15 mouse cellular contexts compared by ENCODE assay signal in the genomic region with DNA sequence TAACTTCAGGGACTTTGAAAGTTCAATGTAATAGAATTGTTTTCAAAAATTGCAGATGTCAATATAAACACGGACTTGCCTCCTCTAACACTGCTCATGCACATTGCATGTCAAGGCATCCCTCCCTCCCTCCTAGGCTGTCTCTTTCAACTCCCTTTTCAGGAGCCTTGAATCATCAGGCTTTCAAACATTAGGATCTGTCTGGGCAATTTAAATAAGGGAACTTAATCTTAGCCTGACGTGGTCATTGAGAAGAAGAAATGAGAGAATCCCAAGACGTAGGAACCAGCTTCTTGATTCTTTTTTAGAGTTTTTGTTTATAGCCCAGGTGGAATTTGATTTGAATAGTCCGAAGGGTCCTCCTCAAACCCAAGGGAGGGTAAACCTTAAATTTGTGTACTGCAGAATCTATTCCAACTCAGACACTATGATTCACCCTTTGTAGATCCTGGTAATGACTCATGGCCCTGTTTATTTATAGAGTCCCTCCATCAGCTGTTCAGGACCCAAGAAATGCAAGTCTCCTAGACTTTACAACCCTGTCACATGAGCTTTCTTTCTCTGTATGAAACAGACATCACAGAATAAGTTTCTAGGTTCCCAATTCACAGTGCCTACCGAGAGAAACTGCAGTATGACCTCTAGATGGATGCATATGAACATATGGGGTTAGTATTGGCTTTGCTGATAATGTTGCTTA.
A peak's percentile ranks its signal among the peaks of the same experiment; 100 is the strongest.
DNase-seq lines count a peak whose midpoint lies in the region; ATAC-seq and TF ChIP-seq lines count a peak whose summit lies in the region.
"Had no signal": no experiment of that assay in that cellular context is flagged by ENCODE, and none has a peak within 500 bp of the region (broad histone marks: within the 10 kb centered on the region; RNA-seq: fewer than 3 reads in every experiment).

No protein-coding gene starts in this region.

- peaks cover 0 to 5% of the 10 kb centered on the region in 2 experiments; a peak in 1 of 4 replicates for H3K4me1 ChIP-seq in heart, embryonic 14.5 days (ENCODE audit: control insufficient read depth in 2 of 2, insufficient read depth in 2 of 2, low read length in 2 of 2)
- H3K4me1 ChIP-seq in lung, embryonic 16.5 days (replicated peaks; ENCODE audit: control insufficient read depth, insufficient read depth, low read length), result no peaks in the 10 kb centered on the region
- H3K4me1 ChIP-seq in lung, adult 2 months (ENCODE audit: control insufficient read depth, insufficient read depth, low read length), result no peaks in the 10 kb centered on the region
- H3K4me1 ChIP-seq in limb, embryonic 13.5 days, result peaks cover 38% of the 10 kb centered on the region
- no peaks in the 10 kb centered on the region for H3K4me1 ChIP-seq in neural tube, embryonic 15.5 days

- no peaks in the 10 kb centered on the region for H3K36me3 ChIP-seq in heart, embryonic 14.5 days (ENCODE audit: control insufficient read depth, insufficient read depth, low read length)
- H3K36me3 ChIP-seq in lung, embryonic 16.5 days (ENCODE audit: control insufficient read depth, insufficient read depth, low read length), result no peaks in the 10 kb centered on the region
- no peaks in the 10 kb centered on the region for H3K36me3 ChIP-seq in limb, embryonic 13.5 days
- H3K36me3 ChIP-seq in neural tube, embryonic 15.5 days, result no peaks in the 10 kb centered on the region
- H3K36me3 ChIP-seq: hindbrain, embryonic 12.5 days had no signal

- no peak overlapping the region for H3K9ac ChIP-seq in heart, embryonic 14.5 days (ENCODE audit: low read length)
- no peak overlapping the region for H3K9ac ChIP-seq in lung, embryonic 16.5 days (ENCODE audit: low read length)
- no peak overlapping the region for H3K9ac ChIP-seq in limb, embryonic 13.5 days
- no peak overlapping the region for H3K9ac ChIP-seq in neural tube, embryonic 15.5 days (replicated peaks)
- H3K9ac ChIP-seq: hindbrain, embryonic 12.5 days had no signal

- 75% methylated on average over 5 of the region's 5 CpGs for WGBS in heart, embryonic 14.5 days
- 80% methylated on average over 5 of the region's 5 CpGs for WGBS in lung, embryonic 16.5 days
- 71% methylated on average over 5 of the region's 5 CpGs for WGBS in lung, adult 2 months
- WGBS in limb, embryonic 13.5 days, result 61% methylated on average over 5 of the region's 5 CpGs
- WGBS in neural tube, embryonic 15.5 days, result 71% methylated on average over 5 of the region's 5 CpGs

- H3K27ac ChIP-seq in heart, embryonic 14.5 days (replicated peaks in 1 of 2; ENCODE audit: control insufficient read depth in 1 of 2, insufficient read depth in 1 of 2, low read depth in 2 of 2, low read length in 2 of 2), result peak overlapping the region; percentile 12 to 49; a peak in 1 of 4 replicates
- H3K27ac ChIP-seq in lung, embryonic 16.5 days (ENCODE audit: low read length), result no peak overlapping the region
- H3K27ac ChIP-seq in limb, embryonic 13.5 days, result peak overlapping the region; percentile 0; the same call in 1 of the 2 replicates
- H3K27ac ChIP-seq in neural tube, embryonic 15.5 days (replicated peaks), result no peak overlapping the region
- H3K27ac ChIP-seq: hindbrain, embryonic 12.5 days had no signal

- peak overlapping the region; percentile 23; the same call in 1 of the 2 replicates for H3K4me2 ChIP-seq in heart, embryonic 14.5 days (ENCODE audit: low read length)
- H3K4me2 ChIP-seq in lung, embryonic 16.5 days (ENCODE audit: low read depth, low read length), result 0 out of 2 replicates have a peak overlapping the region, but pooled peaks have one; percentile 21
- H3K4me2 ChIP-seq in limb, embryonic 13.5 days (replicated peaks), result peak overlapping the region; percentile 28
- no peak overlapping the region for H3K4me2 ChIP-seq in neural tube, embryonic 15.5 days
- H3K4me2 ChIP-seq: hindbrain, embryonic 12.5 days had no signal

- H3K9me3 ChIP-seq in heart, embryonic 14.5 days (ENCODE audit: control insufficient read depth, low read length), result no peaks in the 10 kb centered on the region
- no peaks in the 10 kb centered on the region for H3K9me3 ChIP-seq in lung, embryonic 16.5 days (ENCODE audit: control insufficient read depth, low read length)
- H3K9me3 ChIP-seq in limb, embryonic 13.5 days, result no peaks in the 10 kb centered on the region
- H3K9me3 ChIP-seq in neural tube, embryonic 15.5 days (replicated peaks), result no peaks in the 10 kb centered on the region
- H3K9me3 ChIP-seq: hindbrain, embryonic 12.5 days had no signal

- no peak for TF ChIP-seq POLR2A in lung, adult 2 months (IDR thresholded peaks at IDR 0.05; ENCODE audit: borderline replicate concordance, extremely low read depth, low read depth, low read length)

- no peak overlapping the region for H3K4me3 ChIP-seq in heart, embryonic 14.5 days (ENCODE audit: control insufficient read depth in 1 of 2, insufficient read depth in 1 of 2, low read depth in 1 of 2, low read length in 2 of 2)
- no peak overlapping the region for H3K4me3 ChIP-seq in lung, embryonic 16.5 days (ENCODE audit: low read length)
- no peak overlapping the region for H3K4me3 ChIP-seq in lung, adult 2 months (replicated peaks; ENCODE audit: extremely low read depth, low read depth, low read length)
- H3K4me3 ChIP-seq in limb, embryonic 13.5 days, result no peak overlapping the region
- no peak overlapping the region for H3K4me3 ChIP-seq in neural tube, embryonic 15.5 days (replicated peaks)
- H3K4me3 ChIP-seq: erythroblast, embryonic 14.5 days; hindbrain, embryonic 12.5 days had no signal

- no peak for TF ChIP-seq CTCF in lung, adult 2 months (IDR thresholded peaks at IDR 0.05; ENCODE audit: insufficient read depth, low read length)

- intact Hi-C loops in heart, postnatal 36 days (cut with DNase I), result no loop called here

- H3K27me3 ChIP-seq in heart, embryonic 14.5 days (ENCODE audit: control insufficient read depth, insufficient read depth, low read length), result no peaks in the 10 kb centered on the region
- H3K27me3 ChIP-seq in lung, embryonic 16.5 days (ENCODE audit: control insufficient read depth, insufficient read depth, low read depth, low read length), result no peaks in the 10 kb centered on the region
- no peaks in the 10 kb centered on the region for H3K27me3 ChIP-seq in limb, embryonic 13.5 days
- no peaks in the 10 kb centered on the region for H3K27me3 ChIP-seq in neural tube, embryonic 15.5 days (replicated peaks)
- H3K27me3 ChIP-seq: CH12.LX; hindbrain, embryonic 12.5 days had no signal

- no peak for DNase-seq in heart, postnatal 36 days
- no peak for DNase-seq in lung, adult 2 months
- no peak for DNase-seq in B cell, adult 2 months
- no peak for DNase-seq in frontal cortex, postnatal 10 days (ENCODE audit: low spot score in 2 of 2)
- DNase-seq: cerebellum, adult 18-20 months; kidney, adult 8-10 months; layer of hippocampus, adult 9-11 months; right cerebral cortex, postnatal 14 days had no signal

- no peak for ATAC-seq in heart, embryonic 14.5 days (ENCODE audit: insufficient number of reproducible peaks, insufficient read depth, low FRiP score, low read depth)
- no peak for ATAC-seq in lung, embryonic 16.5 days (ENCODE audit: low read depth)
- ATAC-seq in limb, embryonic 13.5 days (ENCODE audit: low FRiP score, low read depth), result no peak
- no peak for ATAC-seq in neural tube, embryonic 15.5 days (ENCODE audit: low FRiP score)

Comparison
In these comparisons a context has a peak if more than half of its experiments do, and no peak if none do; other contexts are left out.
1. H3K27ac ChIP-seq: peak in heart, embryonic 14.5 days (2 of 2) and limb, embryonic 13.5 days (single experiment); none in lung, embryonic 16.5 days (single experiment) and neural tube, embryonic 15.5 days (single experiment).